Mouse (Mus musculus) heart, adult 2 months (tissue): Measurements from ENCODE around the gene U2af1l4.

Experiments used
- CTCF ChIP-seq: fragments of 200-600 bp; IDR thresholded peaks from 2 replicates; pipeline ENCODE4 v1.8.1; 2022; ENCODE audit warnings: antibody characterized with exemption, mild to moderate bottlenecking, moderate library complexity
- POLR2A ChIP-seq: fragments of 200-500 bp; IDR thresholded peaks from 2 replicates; pipeline ENCODE4 v1.6.1; 2011; ENCODE audit warnings: mild to moderate bottlenecking, low read depth, low read length, control low read depth; ENCODE audit not compliant: insufficient read depth

DNA sequence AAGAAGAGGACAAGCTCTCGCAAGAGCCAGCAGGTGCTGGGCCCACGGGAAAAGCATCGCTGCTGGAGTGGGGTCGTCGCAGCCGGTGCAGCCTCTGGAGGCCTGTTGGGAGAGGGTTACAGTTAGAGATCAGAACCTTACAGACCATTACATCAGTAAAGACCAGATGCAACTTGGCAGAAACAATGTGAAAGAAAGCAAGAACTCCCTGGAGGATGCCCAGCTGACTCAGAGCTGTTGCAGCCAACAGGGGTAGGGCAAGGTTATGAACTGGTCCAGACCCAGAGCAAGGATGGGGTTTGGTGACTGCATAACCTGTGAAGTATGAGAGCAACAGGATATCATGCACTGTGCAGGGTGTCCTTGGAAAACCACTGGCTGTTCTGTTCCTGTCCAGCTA, 38.6 kb upstream of the U2af1l4 start:
- TF ChIP-seq POLR2A, result no peak
- TF ChIP-seq CTCF, result no peak
